Mouse (Mus musculus) right cerebral cortex, postnatal 36 days (tissue): ENCODE data around the gene Twf1.

ENCODE experiments used
- DNase-seq, 2 experiments: peaks; one replicate each; pipeline ENCODE4 v3.0.0; 2022; ENCODE audit warnings: low spot score in 2 of 2, mixed read lengths in 1 of 2

Twf1 gene

GRCm38 (mm10) chr15:94572746-94573145 is 16.9 kb downstream of the Twf1 start:
- DNase-seq = no peak

- DNase-seq = no peak
Observed at GRCm38 (mm10) chr15:94571501-94571900, 18.2 kb downstream of the Twf1 start.

GRCm38 (mm10) chr15:94568496-94569182 is 21.1 kb downstream of the Twf1 start:
- no peak for DNase-seq

GRCm38 (mm10) chr15:94565854-94566253 is 23.8 kb downstream of the Twf1 start:
- DNase-seq = no peak

GRCm38 (mm10) chr15:94564909-94565308 is 24.8 kb downstream of the Twf1 start:
- DNase-seq = no peak

- DNase-seq = no peak
Observed at GRCm38 (mm10) chr15:94558895-94559656, 30.6 kb downstream of the Twf1 start.

GRCm38 (mm10) chr15:94557442-94557841 is 32.2 kb downstream of the Twf1 start:
- peak; percentile 69 to 81 for DNase-seq

- DNase-seq = no peak
Observed at GRCm38 (mm10) chr15:94553536-94553935, 36.2 kb downstream of the Twf1 start.

GRCm38 (mm10) chr15:94544844-94545243 is 44.8 kb downstream of the Twf1 start:
- no peak for DNase-seq

GRCm38 (mm10) chr15:94544052-94544636 is 45.5 kb downstream of the Twf1 start:
- DNase-seq = no peak

GRCm38 (mm10) chr15:94543409-94544051 is 46.2 kb downstream of the Twf1 start, which contains the start of the genes Pus7l and Irak4:
Gene Pus7l, minus strand, starts transcription at chr15:94543547.
Gene Irak4, plus strand, starts transcription at chr15:94543643.
- peak; percentile 86 to 87 for DNase-seq

GRCm38 (mm10) chr15:94542567-94543408 is 46.9 kb downstream of the Twf1 start:
- DNase-seq = no peak

- DNase-seq = no peak
Observed at GRCm38 (mm10) chr15:94539296-94539695, 50.4 kb downstream of the Twf1 start.

GRCm38 (mm10) chr15:94535521-94535920 is 54.2 kb downstream of the Twf1 start:
- DNase-seq = no peak

GRCm38 (mm10) chr15:94532956-94533355 is 56.7 kb downstream of the Twf1 start:
- no peak for DNase-seq

GRCm38 (mm10) chr15:94532306-94532705 is 57.4 kb downstream of the Twf1 start:
- DNase-seq = no peak

- no peak for DNase-seq
Observed at GRCm38 (mm10) chr15:94530519-94530918, 59.2 kb downstream of the Twf1 start.
